Mouse (Mus musculus) kidney, postnatal 10 days (tissue): ENCODE data around the gene Casc4.

ENCODE experiments used
- DNase-seq: peaks from one replicate; pipeline ENCODE4 v3.0.0; 2021; ENCODE audit warnings: mixed read lengths

The Casc4 gene

GRCm38 (mm10) chr2:121866632-121867050, at the start of gene Casc4:
Gene Casc4 (plus strand): TSS chr2:121866970.
- peak; percentile 96 for DNase-seq

DNA sequence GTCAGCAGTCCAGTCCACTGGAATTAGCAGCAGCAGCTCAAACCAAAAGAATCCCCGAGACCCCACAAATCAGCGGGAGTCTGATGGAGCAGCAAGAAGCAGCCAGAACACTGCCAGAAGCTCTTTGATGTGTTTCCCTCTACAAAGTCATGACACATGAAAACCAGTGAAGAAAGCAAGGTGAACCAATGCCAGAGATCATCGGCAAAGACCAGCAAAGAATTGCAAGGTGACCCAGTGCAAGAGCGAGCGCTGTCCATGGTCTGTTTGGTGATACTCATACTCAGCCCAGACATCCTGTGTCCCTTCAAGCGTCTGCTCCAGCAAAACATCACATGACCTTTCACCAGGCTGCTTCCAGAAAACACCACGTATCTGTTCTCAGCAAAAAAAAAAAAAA, 45.0 kb upstream of the Casc4 start:
- no peak for DNase-seq

GRCm38 (mm10) chr2:121824653-121825052, 42.1 kb upstream of the Casc4 start:
- no peak for DNase-seq

GRCm38 (mm10) chr2:121826189-121826588, 40.6 kb upstream of the Casc4 start:
- DNase-seq: no peak

DNA sequence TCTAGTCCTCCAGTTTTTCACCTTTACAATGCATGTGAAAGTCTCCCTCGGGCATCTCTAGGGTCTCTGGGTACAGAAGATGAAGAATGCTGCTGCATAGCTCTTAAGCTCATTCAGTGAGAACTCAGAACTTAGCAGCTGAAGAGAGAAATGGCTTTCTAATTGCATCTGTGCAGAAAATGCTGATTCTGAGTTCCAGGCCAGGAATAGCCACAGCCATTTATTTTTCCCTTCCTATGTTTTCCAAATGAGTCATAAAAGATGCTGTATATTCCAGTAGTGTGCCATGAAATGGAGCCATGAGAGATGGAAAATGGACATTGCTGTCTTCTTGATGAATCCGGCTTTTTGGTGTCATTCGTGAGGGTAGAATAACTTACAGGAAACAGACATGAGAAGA, 38.4 kb upstream of the Casc4 start:
- no peak for DNase-seq

- DNase-seq: peak; percentile 56
These were observed 34.3 kb upstream of the Casc4 start for GRCm38 (mm10) chr2:121832484-121832894.

- no peak for DNase-seq
These were observed 31.8 kb upstream of the Casc4 start for GRCm38 (mm10) chr2:121834926-121835325.

DNA sequence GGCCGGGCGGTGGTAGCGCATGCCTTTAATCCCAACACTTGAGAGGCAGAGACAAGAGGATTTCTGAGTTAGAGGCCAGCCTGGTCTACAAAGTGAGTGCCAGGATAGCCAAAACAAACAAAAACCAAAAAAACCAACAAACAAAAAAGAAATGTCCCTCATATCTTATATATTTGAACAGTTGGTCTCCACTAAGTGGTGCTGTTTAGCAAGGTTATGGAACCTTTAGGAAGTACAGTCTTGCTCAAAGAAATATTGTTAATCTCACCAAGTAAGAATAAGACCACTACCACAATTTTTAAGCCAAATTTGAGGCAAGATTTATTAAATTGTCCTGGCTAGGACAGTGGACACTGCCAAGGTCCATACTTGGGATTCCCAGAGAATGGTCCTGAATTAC, 25.3 kb upstream of the Casc4 start:
- no peak for DNase-seq

- no peak for DNase-seq
These were observed 24.5 kb upstream of the Casc4 start for GRCm38 (mm10) chr2:121842249-121842648.

DNA sequence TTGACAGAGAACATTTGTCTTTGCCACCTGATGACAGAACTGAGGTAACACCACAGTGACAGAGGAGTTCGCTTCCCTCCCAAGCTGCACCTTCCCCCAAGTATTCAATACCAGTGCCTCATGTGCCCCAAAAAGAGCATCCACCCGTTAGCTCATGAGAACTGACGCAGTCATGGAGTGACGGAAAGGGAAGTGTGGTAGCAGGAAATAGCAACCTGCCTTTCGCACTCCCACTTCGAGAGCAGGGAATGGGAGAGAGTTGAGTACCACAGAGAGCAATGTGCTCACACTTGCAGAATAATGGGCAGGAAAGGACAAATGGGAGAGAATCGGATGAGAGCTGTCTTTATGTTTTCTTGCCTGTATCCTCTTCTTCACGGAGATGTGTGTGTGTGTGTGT, 20.7 kb upstream of the Casc4 start:
- DNase-seq: no peak

DNA sequence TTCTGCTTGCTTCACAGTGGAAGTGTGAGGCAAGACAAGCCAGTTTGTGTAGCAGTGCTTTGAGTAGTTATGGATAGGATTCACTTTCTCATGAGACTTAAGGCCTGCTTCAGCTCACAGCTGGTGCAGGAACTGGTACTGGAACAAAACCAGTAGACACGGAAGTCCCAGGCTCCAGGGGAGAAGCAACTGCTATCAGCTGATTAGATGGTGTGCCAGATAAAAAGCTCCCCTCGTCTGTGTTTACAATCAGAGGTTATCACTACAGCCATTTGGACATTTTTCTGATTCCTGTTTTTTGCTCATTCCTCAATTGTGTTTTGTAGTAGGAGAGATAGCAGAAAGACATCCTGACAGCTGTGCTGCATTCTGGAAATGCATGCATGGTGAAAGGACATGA, 14.7 kb upstream of the Casc4 start:
- no peak for DNase-seq

- no peak for DNase-seq
These were observed 12.8 kb upstream of the Casc4 start for GRCm38 (mm10) chr2:121853974-121854373.

- no peak for DNase-seq
These were observed 7.3 kb upstream of the Casc4 start for GRCm38 (mm10) chr2:121859380-121859980.

DNA sequence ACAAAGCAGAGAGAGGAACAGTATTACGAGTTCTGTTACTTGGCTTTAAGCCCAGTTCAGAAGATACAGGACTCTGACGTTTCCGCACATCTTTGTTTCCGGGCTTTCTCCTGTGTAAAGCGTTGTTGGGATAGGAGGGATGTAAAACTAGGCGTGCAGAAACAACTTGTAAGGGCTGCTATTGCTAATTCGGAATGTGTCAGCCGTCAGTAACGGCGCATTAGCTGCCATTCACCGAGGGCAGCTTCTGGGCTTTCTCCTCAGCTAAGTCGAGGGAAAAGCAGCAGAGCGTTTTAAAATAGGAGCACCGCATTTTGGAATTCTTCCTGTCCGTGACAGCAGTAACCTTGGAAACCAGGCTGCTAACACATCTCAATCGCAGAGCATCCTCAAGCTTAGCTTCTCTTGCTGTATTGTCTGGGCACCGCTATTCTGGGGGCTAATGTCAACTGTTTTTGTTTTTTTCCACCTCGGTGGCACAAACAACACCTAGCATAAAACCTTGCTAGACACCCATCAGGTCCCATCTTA, 634 bp upstream of the Casc4 start:
- DNase-seq: peak; percentile 17

DNA sequence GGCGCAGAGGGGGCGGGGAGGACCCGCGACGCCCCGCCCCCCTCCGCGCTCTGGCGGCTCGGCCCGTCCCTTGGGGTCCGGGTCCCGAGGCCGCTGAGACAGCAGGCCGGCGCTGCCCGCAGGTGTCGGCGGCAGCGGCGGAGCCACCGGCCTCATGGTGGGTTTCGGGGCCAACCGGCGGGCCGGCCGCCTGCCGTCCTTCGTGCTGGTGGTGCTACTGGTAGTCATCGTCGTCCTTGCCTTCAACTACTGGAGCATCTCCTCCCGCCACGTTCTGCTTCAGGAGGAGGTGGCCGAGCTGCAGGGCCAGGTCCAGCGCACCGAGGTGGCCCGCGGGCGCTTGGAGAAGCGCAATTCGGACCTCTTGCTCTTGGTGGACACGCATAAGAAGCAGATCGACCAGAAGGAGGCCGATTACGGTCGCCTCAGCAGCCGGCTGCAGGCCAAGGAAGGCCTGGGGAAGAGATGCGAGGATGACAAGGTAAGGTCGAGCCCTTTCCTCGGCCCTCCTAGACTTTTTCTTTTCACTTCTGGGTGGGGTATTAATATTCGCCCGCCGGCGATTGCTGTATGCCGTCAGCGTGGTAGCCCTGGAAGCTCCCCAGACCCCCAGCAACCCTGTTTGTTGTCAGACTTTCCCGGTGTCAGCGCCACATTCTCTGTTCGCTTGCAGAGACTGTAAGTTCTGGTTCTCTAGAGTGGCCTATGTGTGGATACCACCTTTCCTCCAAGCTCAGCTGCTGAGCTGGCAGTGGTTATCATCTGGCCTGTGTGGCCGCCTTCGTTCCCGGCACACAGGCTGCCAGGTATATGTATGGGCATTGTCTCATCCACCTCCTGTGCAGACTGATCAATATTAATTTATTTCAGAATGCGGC, 520 bp downstream of the Casc4 start:
- no peak for DNase-seq

GRCm38 (mm10) chr2:121879506-121879905, 12.7 kb downstream of the Casc4 start:
- no peak for DNase-seq

DNA sequence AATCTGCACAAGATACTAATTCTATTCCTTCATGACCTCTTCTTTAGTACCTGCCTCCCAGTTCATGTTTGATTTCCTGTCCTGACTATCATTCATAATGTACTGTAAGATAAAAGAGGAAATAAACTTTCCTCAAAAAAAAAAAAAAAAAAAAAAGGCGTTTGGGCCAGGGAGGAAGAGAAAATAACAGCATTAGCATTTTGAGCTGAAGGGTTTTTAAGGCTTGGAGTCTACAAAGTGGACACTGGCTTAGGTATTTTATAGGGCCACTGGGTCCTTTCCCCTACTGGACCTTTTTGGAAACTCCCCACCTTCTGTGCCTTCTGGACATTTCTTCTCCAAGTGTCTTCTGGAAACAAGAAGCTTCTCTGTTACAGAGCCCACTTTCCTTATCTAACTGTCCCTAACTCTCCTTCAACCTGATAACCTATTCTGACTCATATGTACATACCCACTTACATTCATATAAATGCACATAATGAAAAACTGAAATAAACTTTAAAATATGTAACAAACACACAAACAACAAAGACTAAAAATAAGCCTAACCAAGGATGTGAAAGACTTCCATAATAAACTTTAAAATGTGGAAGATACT, 18.8 kb downstream of the Casc4 start:
- no peak for DNase-seq

GRCm38 (mm10) chr2:121886406-121886805, 19.6 kb downstream of the Casc4 start:
- DNase-seq: peak; percentile 17

DNA sequence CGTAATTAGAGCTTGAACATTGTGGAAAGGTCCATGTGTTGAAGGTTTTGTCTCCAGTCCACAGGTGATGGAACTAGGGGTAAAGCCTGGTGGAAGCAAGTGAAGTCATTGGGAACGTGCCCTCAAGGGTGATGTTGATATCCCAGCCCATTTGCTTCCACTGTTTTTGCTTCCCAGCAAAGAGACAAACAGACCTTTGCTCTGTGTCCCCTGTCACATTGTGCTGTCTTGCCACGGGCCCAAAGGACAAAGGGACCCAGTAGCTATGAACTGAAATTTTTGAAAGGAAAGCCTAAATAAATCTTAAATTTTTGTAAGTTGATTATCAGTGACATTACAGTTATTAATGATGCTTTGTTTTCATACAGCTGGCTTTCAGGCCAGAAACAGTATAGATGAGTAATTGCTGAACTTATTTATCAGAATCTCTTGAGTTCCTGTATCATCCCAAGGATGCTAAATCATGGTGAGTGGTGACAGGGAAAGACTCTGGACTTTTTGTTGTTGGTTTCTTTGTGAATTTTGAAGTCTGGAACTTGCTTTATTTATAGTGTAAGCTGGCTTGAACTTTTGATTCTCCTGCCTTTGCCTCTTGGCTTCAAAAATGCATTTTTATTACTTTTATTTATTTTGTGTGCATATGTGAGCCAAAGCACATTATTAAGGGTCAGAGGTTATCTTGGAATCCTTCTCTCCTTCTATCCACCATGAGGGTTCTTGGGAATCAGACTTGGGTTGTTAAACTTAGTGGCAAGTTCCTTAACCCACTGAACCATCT, 22.1 kb downstream of the Casc4 start:
- DNase-seq: peak; percentile 41

DNA sequence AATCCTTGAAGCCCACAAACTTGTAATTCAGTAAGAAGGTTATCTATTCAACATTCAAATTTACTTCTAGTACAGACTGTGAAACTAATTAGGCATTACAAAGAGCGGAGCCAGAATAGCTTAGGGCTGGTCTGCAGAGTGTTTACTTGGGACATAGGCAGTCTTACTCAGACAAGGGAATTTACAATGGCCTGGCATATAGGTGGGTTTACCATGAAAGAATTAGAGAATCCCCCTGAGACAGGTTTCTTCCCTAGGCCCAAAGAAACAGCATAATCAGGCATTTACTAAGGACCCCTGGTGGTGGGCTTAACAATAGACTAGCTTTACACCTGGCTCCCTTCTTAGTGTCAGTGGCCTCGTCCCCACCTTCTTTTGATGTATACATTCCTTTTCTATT, 28.5 kb downstream of the Casc4 start:
- DNase-seq: no peak

DNA sequence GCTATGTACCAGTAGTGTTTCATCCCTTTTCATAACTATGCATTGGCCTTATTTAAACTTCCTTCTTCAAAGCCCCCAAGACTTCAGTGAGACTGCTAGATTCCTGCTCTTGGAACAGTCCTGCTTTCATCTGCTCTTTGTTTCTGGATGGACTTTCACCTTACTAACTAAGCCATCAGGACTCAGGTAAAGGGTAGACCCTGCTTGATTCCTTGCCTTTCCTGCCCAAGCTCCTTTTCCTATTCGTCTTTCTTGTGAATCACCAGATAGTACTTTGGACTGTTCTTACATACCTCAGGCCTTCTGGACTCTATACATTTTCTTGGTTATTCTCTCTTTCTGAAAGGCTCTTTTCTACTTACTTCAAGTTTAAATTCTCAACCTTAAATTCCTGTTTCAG, 30.1 kb downstream of the Casc4 start:
- DNase-seq: no peak

GRCm38 (mm10) chr2:121909975-121910374, 43.2 kb downstream of the Casc4 start:
- DNase-seq: no peak
